Mouse (Mus musculus) E14TG2a.4 (cell line): ENCODE measurements around the gene Olfr1018.

ENCODE experiments used
- H3K27me3 ChIP-seq: 2 replicates; pipeline ENCODE4 v1.6.1; 2014; ENCODE audit warnings: low read length, control low read depth; ENCODE audit not compliant: insufficient read depth
- H3K36me3 ChIP-seq: 2 replicates; pipeline ENCODE4 v1.6.1; 2014; ENCODE audit warnings: low read length, control low read depth; ENCODE audit not compliant: insufficient read depth
- H3K4me1 ChIP-seq: replicated peaks from 2 replicates; pipeline ENCODE4 v1.6.1; 2014; ENCODE audit warnings: low read depth, low read length, control low read depth
- H3K4me3 ChIP-seq: replicated peaks from 2 replicates; pipeline ENCODE4 v1.5.1; 2014; ENCODE audit warnings: mild to moderate bottlenecking, low read length
- H3K9me3 ChIP-seq: 2 replicates; pipeline ENCODE4 v1.6.1; 2014; ENCODE audit warnings: low read length, control low read depth
- CTCF ChIP-seq: conservative IDR thresholded peaks from 2 replicates; pipeline ENCODE4 v1.5.1; 2014; ENCODE audit warnings: low read length
- NANOG ChIP-seq: IDR thresholded peaks from 2 replicates; pipeline ENCODE4 v1.6.1; 2014; ENCODE audit warnings: borderline replicate concordance, low read length, mixed read lengths
- POU5F1 ChIP-seq: IDR thresholded peaks from 2 replicates; pipeline ENCODE4 v1.6.1; 2014; ENCODE audit warnings: low read length, borderline replicate concordance

Gene Olfr1018

GRCm38 (mm10) chr2:85818179-85818578, at the start of gene Olfr1018:
TSS of gene Olfr1018 (plus strand) at chr2:85818479.
- no peaks in the 10 kb centered on the region for H3K27me3 ChIP-seq
- no peaks in the 10 kb centered on the region for H3K36me3 ChIP-seq
- no peaks in the 10 kb centered on the region for H3K9me3 ChIP-seq
- TF ChIP-seq POU5F1 (no peak), NANOG (no peak), CTCF (no peak)
- no peak within 1 kb of the TSS for H3K4me3 ChIP-seq
- H3K4me1 ChIP-seq: no peaks in the 10 kb centered on the region

GRCm38 (mm10) chr2:85772413-85772812, 45.9 kb upstream of the Olfr1018 start, which contains the start of gene Olfr1014:
TSS of gene Olfr1014 (plus strand) at chr2:85772713.
- H3K4me3 ChIP-seq: no peak within 1 kb of the TSS
- H3K4me1 ChIP-seq: no peaks in the 10 kb centered on the region
- no peak for TF ChIP-seq CTCF
- no peak for TF ChIP-seq NANOG
- no peak for TF ChIP-seq POU5F1
- no peaks in the 10 kb centered on the region for H3K9me3 ChIP-seq
- no peaks in the 10 kb centered on the region for H3K36me3 ChIP-seq
- no peaks in the 10 kb centered on the region for H3K27me3 ChIP-seq

GRCm38 (mm10) chr2:85781717-85782116, 36.6 kb upstream of the Olfr1018 start, which contains the start of gene Olfr1015:
TSS of gene Olfr1015 (plus strand) at chr2:85782017.
- H3K4me3 ChIP-seq: no peak within 1 kb of the TSS
- H3K27me3 ChIP-seq: no peaks in the 10 kb centered on the region
- H3K4me1 ChIP-seq: no peaks in the 10 kb centered on the region
- H3K36me3 ChIP-seq: no peaks in the 10 kb centered on the region
- TF ChIP-seq POU5F1 (no peak), CTCF (no peak), NANOG (no peak)
- H3K9me3 ChIP-seq: no peaks in the 10 kb centered on the region

GRCm38 (mm10) chr2:85792331-85792730, 25.9 kb upstream of the Olfr1018 start:
- Histone ChIP-seq H3K4me1 (no peaks in the 10 kb centered on the region), H3K27me3 (no peaks in the 10 kb centered on the region), H3K4me3 (no peak overlapping the region), H3K9me3 (peaks cover 23% of the 10 kb centered on the region), H3K36me3 (no peaks in the 10 kb centered on the region)
- no peak for TF ChIP-seq POU5F1
- TF ChIP-seq NANOG: no peak
- TF ChIP-seq CTCF: no peak

- H3K4me3 ChIP-seq: no peak within 1 kb of the TSS
- H3K4me1 ChIP-seq: no peaks in the 10 kb centered on the region
- TF ChIP-seq CTCF (no peak), NANOG (no peak), POU5F1 (no peak)
- H3K36me3 ChIP-seq: no peaks in the 10 kb centered on the region
- H3K9me3 ChIP-seq: no peaks in the 10 kb centered on the region
- no peaks in the 10 kb centered on the region for H3K27me3 ChIP-seq
Measured at GRCm38 (mm10) chr2:85802444-85802843, 15.8 kb upstream of the Olfr1018 start, which contains the start of gene Olfr1016. TSS of gene Olfr1016 (minus strand) at chr2:85802544.

- no peaks in the 10 kb centered on the region for H3K27me3 ChIP-seq
- TF ChIP-seq POU5F1 (no peak), CTCF (no peak), NANOG (no peak)
- H3K4me3 ChIP-seq: no peak overlapping the region
- no peaks in the 10 kb centered on the region for H3K9me3 ChIP-seq
- no peaks in the 10 kb centered on the region for H3K4me1 ChIP-seq
- H3K36me3 ChIP-seq: no peaks in the 10 kb centered on the region
Measured at GRCm38 (mm10) chr2:85804501-85804900, 13.8 kb upstream of the Olfr1018 start.

GRCm38 (mm10) chr2:85845383-85845782, 27.1 kb downstream of the Olfr1018 start, which contains the start of gene Olfr1019:
TSS of gene Olfr1019 (minus strand) at chr2:85845483.
- H3K9me3 ChIP-seq: no peaks in the 10 kb centered on the region
- no peak for TF ChIP-seq POU5F1
- no peak for TF ChIP-seq NANOG
- no peak for TF ChIP-seq CTCF
- no peak within 1 kb of the TSS for H3K4me3 ChIP-seq
- no peaks in the 10 kb centered on the region for H3K4me1 ChIP-seq
- no peaks in the 10 kb centered on the region for H3K36me3 ChIP-seq
- H3K27me3 ChIP-seq: no peaks in the 10 kb centered on the region

- Histone ChIP-seq H3K4me1 (no peaks in the 10 kb centered on the region), H3K9me3 (no peaks in the 10 kb centered on the region), H3K4me3 (no peak within 1 kb of the TSS), H3K27me3 (no peaks in the 10 kb centered on the region), H3K36me3 (no peaks in the 10 kb centered on the region)
- TF ChIP-seq CTCF (no peak), POU5F1 (no peak), NANOG (no peak)
Measured at GRCm38 (mm10) chr2:85846730-85847129, 28.5 kb downstream of the Olfr1018 start, which contains the start of gene Olfr1020. TSS of gene Olfr1020 (plus strand) at chr2:85847030.

GRCm38 (mm10) chr2:85868294-85868693, 50.0 kb downstream of the Olfr1018 start, which contains the start of gene Olfr1022:
TSS of gene Olfr1022 (plus strand) at chr2:85868594.
- no peak within 1 kb of the TSS for H3K4me3 ChIP-seq
- H3K9me3 ChIP-seq: no peaks in the 10 kb centered on the region
- no peaks in the 10 kb centered on the region for H3K27me3 ChIP-seq
- no peaks in the 10 kb centered on the region for H3K4me1 ChIP-seq
- TF ChIP-seq POU5F1: no peak
- H3K36me3 ChIP-seq: no peaks in the 10 kb centered on the region
